Comparison of ENCODE assay signal across 16 mouse cellular contexts in genomic region chr12:91569255-91569654, GRCm38 (mm10).
"Had no signal": no experiment of that assay in that cellular context is flagged by ENCODE, and none has a peak within 500 bp of the region (broad histone marks: within the 10 kb centered on the region; RNA-seq: fewer than 3 reads in every experiment).

No protein-coding gene starts in this region.

- H3K27ac ChIP-seq: neural tube, embryonic 13.5 days; neural tube, embryonic 15.5 days; stomach, embryonic 15.5 days; stomach, postnatal 0 days had no signal

- H3K4me1 ChIP-seq: neural tube, embryonic 13.5 days; neural tube, embryonic 15.5 days; stomach, embryonic 15.5 days had no signal

- DNase-seq: retina, postnatal 1 day; right cerebral cortex, adult 18-20 months; right cerebral cortex, postnatal 14 days; right cerebral cortex, postnatal 25 days; right cerebral cortex, postnatal 4 days; spleen, adult 18-20 months; thymus, adult 18-20 months; thymus, adult 2 months; thymus, postnatal 14 days; thymus, postnatal 25 days; thymus, postnatal 36 days; thymus, postnatal 4 days had no signal

- H3K9ac ChIP-seq: neural tube, embryonic 13.5 days; neural tube, embryonic 15.5 days; stomach, embryonic 15.5 days had no signal

- H3K27me3 ChIP-seq: neural tube, embryonic 13.5 days; neural tube, embryonic 15.5 days; stomach, embryonic 15.5 days had no signal

- H3K4me3 ChIP-seq: neural tube, embryonic 13.5 days; neural tube, embryonic 15.5 days; stomach, embryonic 15.5 days had no signal

- H3K9me3 ChIP-seq: neural tube, embryonic 13.5 days; neural tube, embryonic 15.5 days; stomach, embryonic 15.5 days had no signal
